Mouse (Mus musculus): ENCODE measurements around the gene Tshb. TPM values are rescaled to one million over a fixed set of nuclear protein-coding genes. Genes with fewer than 3 reads are reported as not detected.

Gene Tshb
- polyA plus RNA-seq, 1 experiment = not detected

DNA sequence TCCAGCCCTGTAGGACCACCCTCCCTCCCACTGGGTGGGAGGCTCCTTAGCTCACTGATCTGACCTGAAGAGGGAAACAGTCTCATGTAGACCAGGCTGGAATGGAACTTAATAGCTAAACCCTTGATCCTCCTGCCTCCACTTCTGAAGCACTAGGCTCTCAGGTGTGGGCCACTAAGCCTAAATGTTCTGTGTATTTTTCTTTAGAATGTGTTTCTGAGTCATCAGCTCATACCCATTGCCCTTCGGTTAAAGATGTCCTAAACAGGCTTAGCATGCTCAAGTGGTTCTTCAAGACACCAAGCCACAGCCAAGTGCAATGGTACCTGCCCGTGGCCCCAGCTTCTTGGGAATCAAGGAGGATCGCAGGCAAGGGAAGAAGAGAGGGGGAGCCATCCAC, 31.0 kb downstream of the Tshb start:
- no peak for DNase-seq (ENCODE audit: low read depth)
- TF ChIP-seq CTCF (IDR thresholded peaks at IDR 0.05; ENCODE audit: borderline replicate concordance, extremely low read depth, insufficient read depth, insufficient read length) (no peak), POLR2A (IDR thresholded peaks at IDR 0.05; ENCODE audit: borderline replicate concordance, extremely low read depth, insufficient read depth, insufficient read length, poor library complexity, severe bottlenecking) (no peak)

DNA sequence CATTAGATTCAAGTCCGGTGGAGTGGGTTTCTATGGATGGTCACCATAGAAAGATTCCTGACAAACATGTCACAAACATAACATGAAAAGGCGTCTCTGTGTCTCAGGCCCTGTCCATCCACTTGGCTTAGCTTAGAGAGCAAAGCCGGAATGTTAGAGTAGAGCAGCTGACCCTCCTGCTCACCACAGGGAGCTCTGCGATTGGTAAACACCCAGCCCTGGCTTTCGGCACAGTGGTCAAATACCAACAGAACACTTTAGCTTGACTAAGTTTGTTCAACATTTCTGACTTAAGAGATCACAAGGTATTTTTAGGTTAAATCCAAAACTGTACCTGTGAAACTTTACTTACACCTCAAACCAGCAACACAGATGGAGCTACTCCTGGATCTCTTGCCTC, 31.4 kb downstream of the Tshb start:
- no peak for TF ChIP-seq POLR2A (IDR thresholded peaks at IDR 0.05; ENCODE audit: borderline replicate concordance, extremely low read depth, insufficient read depth, insufficient read length, poor library complexity, severe bottlenecking)
- no peak for TF ChIP-seq CTCF (IDR thresholded peaks at IDR 0.05; ENCODE audit: borderline replicate concordance, extremely low read depth, insufficient read depth, insufficient read length)
- no peak for DNase-seq (ENCODE audit: low read depth)

DNA sequence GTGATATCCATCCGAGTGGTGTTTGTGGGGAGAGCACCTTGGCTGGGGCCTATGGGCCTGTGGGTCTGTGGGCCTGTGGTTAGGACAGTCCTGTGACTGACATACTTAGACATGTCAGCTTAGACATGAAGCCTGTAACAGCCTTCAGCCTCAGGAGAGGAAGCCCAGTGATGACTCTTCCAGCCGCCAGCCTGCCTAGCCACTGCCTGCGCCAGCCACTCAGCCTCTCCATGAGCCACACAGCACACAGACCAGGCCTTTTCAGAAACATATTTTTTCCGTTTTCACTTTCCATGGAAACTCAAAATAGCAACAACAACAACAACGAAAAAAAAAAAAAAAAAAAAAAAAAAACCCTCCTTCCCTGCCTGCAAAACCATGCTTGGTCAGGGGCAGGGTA, 33.8 kb downstream of the Tshb start:
- no peak for DNase-seq (ENCODE audit: low read depth)
- TF ChIP-seq POLR2A (IDR thresholded peaks at IDR 0.05; ENCODE audit: borderline replicate concordance, extremely low read depth, insufficient read depth, insufficient read length, poor library complexity, severe bottlenecking) = no peak
- TF ChIP-seq CTCF (IDR thresholded peaks at IDR 0.05; ENCODE audit: borderline replicate concordance, extremely low read depth, insufficient read depth, insufficient read length) = no peak

DNA sequence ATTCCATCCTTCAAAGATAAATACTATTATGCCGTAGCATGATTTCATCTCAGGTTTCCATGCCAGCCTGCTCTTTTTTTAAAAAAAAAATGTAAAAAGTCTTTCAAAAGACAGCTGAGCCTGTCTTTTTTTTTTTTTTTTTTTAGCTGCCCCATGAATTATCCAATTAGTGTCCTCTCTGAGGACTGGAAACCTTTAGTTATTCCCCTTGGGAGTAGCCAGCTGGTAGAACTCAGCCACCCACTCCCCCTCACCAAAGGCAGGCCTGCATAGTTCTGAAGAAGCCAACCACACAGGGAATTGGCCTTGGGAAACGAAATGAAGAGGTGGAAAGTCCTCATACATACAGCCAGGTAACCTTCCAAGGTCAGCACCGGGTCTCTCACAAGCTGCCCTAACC, 34.5 kb downstream of the Tshb start:
- TF ChIP-seq POLR2A (IDR thresholded peaks at IDR 0.05; ENCODE audit: borderline replicate concordance, extremely low read depth, insufficient read depth, insufficient read length, poor library complexity, severe bottlenecking) (no peak), CTCF (IDR thresholded peaks at IDR 0.05; ENCODE audit: borderline replicate concordance, extremely low read depth, insufficient read depth, insufficient read length) (no peak)
- peak; percentile 24 for DNase-seq (ENCODE audit: low read depth)

DNA sequence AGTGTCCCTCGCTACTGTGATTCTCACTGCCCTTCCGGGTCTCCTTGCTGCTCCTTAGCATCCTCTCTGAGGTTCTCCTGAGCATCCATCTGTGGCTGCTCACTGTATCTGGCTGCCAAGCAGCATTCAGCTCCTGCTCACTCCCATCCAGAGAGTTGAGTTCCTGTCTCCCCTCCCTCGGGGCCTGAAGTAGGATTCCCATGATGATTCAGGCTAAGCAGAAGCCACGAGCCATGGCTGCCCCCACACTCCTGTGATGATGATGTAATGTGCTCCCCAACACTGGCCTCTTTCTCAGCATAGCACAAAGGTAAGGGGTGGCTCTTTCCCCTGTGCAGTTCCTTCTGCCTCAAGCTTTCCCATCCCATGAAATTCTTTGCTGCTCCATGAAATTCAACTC, 36.3 kb downstream of the Tshb start:
- TF ChIP-seq POLR2A (IDR thresholded peaks at IDR 0.05; ENCODE audit: borderline replicate concordance, extremely low read depth, insufficient read depth, insufficient read length, poor library complexity, severe bottlenecking) = no peak
- TF ChIP-seq CTCF (IDR thresholded peaks at IDR 0.05; ENCODE audit: borderline replicate concordance, extremely low read depth, insufficient read depth, insufficient read length) = no peak
- no peak for DNase-seq (ENCODE audit: low read depth)

DNA sequence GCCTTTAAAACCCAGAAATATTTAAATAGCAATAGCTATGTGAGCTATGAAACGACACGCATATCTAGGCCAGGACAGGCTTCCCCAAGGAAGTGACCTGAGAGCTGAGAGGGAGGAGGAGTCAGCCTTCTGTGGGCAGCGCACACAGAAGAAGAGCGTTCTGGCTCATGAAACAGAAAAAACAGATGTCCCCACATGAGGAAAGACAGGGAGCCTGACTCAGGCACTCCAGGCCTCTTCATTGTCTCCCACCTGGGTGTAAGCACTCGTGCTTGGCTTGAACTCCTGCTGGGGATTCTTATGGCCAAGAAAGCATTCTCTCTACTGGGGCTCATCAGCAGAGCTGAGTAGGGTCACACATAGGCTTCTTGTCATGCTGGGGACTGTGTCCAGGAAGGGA, 37.9 kb downstream of the Tshb start:
- TF ChIP-seq POLR2A (IDR thresholded peaks at IDR 0.05; ENCODE audit: borderline replicate concordance, extremely low read depth, insufficient read depth, insufficient read length, poor library complexity, severe bottlenecking) (no peak), CTCF (IDR thresholded peaks at IDR 0.05; ENCODE audit: borderline replicate concordance, extremely low read depth, insufficient read depth, insufficient read length) (no peak)
- DNase-seq (ENCODE audit: low read depth) = no peak

DNA sequence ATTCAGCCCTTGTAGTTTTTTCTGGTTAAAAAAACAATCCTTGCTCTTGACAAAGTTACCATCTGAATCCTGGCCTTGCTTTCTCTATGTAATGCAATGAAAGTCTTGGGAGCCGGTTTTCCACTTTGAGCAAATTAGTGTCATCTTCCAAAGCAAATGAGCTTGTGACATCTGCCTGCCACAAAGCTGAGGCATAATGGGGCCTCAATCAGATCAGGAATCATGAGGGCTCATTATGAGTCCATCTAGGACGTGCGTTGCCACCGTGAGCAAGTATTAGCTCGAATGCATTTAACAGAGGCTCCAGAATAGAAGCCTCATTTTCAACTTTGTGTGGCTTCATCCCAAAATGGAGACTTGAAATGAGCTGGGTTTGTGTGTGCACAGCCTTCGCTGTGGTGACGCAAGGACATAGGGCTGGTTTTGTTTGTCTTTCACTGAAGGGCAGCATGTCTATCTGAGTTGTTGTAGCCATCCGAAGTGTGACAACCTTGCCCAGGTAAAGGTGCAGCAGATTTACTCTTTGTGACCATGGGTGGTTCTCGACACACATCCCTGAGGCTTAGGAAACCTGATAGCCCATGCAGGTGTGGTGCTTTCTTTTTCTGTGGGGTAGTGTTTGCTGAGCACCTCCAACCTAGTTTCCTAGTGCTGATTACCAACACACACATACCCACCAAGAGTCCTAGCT, 38.6 kb downstream of the Tshb start:
- DNase-seq (ENCODE audit: low read depth) = peak; percentile 68
- no peak for TF ChIP-seq CTCF (IDR thresholded peaks at IDR 0.05; ENCODE audit: borderline replicate concordance, extremely low read depth, insufficient read depth, insufficient read length)
- TF ChIP-seq POLR2A (IDR thresholded peaks at IDR 0.05; ENCODE audit: borderline replicate concordance, extremely low read depth, insufficient read depth, insufficient read length, poor library complexity, severe bottlenecking) = no peak

DNA sequence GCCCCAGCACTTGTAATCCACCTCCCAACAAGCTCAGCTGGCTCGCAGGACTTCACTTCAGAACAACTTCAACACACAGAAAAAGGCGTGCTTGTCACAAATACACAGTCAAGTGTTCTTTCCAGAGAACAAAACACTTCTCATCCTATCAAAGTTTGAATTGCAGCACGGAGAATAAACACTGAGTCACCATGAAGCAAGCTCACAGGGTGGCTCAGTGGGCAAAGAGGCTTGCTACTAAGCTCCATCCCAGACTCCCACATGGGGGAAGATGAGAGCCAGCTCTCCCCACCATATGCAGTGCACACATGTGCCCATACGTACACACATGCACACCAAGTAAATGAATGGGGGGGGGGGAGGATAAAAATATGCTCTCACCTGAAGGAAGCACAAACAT, 39.3 kb downstream of the Tshb start:
- TF ChIP-seq POLR2A (IDR thresholded peaks at IDR 0.05; ENCODE audit: borderline replicate concordance, extremely low read depth, insufficient read depth, insufficient read length, poor library complexity, severe bottlenecking) = no peak
- no peak for TF ChIP-seq CTCF (IDR thresholded peaks at IDR 0.05; ENCODE audit: borderline replicate concordance, extremely low read depth, insufficient read depth, insufficient read length)
- DNase-seq (ENCODE audit: low read depth) = peak; percentile 46

DNA sequence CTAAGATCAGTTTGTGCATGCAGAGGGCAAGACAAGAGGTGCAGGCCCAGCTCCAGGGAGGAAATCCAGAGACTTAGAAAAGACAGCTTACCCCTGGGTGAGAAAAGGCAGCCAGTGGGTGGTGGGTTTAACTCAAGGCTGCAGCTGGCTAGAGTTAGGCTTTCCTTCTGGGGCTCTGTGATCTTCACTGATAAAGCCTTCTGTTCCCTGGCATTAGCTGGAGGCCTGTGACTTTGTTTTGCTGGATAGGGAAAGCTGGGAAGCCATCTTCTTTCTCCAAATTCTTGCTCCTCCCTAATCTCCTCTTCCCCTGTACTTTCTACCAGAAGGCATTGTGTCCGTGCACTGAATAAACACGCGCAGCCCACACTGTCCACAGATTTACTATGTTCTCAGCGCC, 39.8 kb downstream of the Tshb start:
- TF ChIP-seq POLR2A (IDR thresholded peaks at IDR 0.05; ENCODE audit: borderline replicate concordance, extremely low read depth, insufficient read depth, insufficient read length, poor library complexity, severe bottlenecking) (no peak), CTCF (IDR thresholded peaks at IDR 0.05; ENCODE audit: borderline replicate concordance, extremely low read depth, insufficient read depth, insufficient read length) (no peak)
- peak; percentile 28 for DNase-seq (ENCODE audit: low read depth)

DNA sequence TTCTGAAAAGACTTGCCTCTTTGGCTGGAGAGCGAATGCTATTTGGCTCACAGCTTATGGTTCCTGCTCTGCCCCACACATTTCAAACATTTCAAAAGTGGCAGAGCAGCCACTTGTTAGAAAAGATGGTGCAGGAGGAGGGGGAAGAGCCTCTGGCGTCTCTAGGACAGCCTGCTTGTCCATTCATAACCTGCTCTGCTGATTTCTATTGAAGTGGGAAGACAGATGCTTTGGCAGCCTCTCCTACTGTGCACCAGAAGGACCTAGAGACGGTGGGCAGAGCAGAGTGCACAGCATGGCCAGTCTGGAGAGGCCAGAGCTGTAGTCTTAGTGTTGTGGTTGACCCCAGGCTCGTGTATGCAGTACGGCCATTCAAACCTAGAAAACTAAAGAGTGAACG, 43.6 kb downstream of the Tshb start:
- no peak for TF ChIP-seq POLR2A (IDR thresholded peaks at IDR 0.05; ENCODE audit: borderline replicate concordance, extremely low read depth, insufficient read depth, insufficient read length, poor library complexity, severe bottlenecking)
- no peak for TF ChIP-seq CTCF (IDR thresholded peaks at IDR 0.05; ENCODE audit: borderline replicate concordance, extremely low read depth, insufficient read depth, insufficient read length)
- no peak for DNase-seq (ENCODE audit: low read depth)

DNA sequence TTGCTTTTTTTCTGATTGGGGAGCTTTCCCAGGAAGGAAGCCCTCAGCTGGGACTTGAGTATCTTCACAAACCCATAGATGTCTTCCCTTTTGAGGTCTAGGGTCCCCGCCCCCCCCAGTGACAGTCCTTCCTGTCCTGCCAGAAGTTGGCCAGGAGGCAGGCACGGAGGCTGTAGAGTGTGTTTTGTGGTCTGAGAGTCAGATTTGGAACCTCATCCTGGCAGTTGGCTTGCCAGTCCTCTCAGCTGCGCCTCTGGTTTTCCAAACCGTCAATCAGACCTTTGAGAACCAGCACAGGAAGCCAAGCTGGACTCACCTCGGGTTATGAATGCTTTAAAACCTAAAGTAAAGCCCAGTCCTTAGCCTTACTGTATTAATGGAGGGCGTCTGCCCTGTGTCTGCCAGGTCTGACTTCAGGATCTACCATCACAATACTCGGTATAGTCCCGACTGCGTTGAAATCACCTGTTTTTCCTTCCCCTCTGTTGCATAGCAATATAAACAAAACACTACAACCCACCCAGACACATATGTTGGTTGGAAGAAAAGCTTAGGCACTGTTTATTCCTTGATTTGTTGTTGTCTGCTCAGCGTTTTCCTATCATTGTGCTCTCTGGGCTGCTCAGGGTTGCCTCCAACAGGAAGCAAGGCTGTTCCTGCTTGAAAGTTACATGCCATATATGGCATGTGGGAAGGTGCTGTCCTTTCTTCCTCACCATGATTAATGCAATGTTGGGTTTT, 44.2 kb downstream of the Tshb start:
- no peak for DNase-seq (ENCODE audit: low read depth)
- TF ChIP-seq CTCF (IDR thresholded peaks at IDR 0.05; ENCODE audit: borderline replicate concordance, extremely low read depth, insufficient read depth, insufficient read length) = no peak
- no peak for TF ChIP-seq POLR2A (IDR thresholded peaks at IDR 0.05; ENCODE audit: borderline replicate concordance, extremely low read depth, insufficient read depth, insufficient read length, poor library complexity, severe bottlenecking)

DNA sequence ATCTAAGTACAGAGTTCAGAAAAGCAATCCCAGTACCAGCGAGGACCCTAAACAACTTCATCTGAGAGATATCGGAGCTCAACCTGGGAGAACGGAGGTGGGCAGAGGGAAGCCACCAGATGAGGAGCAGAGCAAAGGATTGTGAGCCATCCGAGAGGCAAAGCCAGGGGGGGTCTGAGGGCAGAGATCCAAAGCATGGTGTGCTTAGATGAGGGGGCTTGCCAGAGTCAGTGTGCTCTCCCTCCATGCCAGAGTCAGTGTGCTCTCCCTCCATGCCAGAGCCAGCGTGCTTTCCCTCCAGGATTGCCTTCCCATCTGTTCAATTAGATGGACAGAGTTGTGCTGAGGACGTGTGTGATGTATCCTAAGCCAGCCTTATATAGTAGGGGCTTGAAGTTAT, 45.4 kb downstream of the Tshb start:
- TF ChIP-seq POLR2A (IDR thresholded peaks at IDR 0.05; ENCODE audit: borderline replicate concordance, extremely low read depth, insufficient read depth, insufficient read length, poor library complexity, severe bottlenecking) (no peak), CTCF (IDR thresholded peaks at IDR 0.05; ENCODE audit: borderline replicate concordance, extremely low read depth, insufficient read depth, insufficient read length) (no peak)
- no peak for DNase-seq (ENCODE audit: low read depth)
